Mouse (Mus musculus) common myeloid progenitor, adult 5-6 weeks (primary cell): ENCODE measurements around the gene Nsmce1. TPM values are rescaled to one million over a fixed set of nuclear protein-coding genes. Genes with fewer than 3 reads are reported as not detected.

Source experiments
- ATAC-seq: replicated peaks from 2 replicates; pipeline ENCODE4 v1.8.0; 2016; ENCODE audit warnings: low read depth, mild to moderate bottlenecking, moderate TSS enrichment, inconsistent platforms; ENCODE audit not compliant: poor library complexity, severe bottlenecking
- total RNA-seq: library from RNA; stranded (forward); fragments of 200-1000, 187-1606 nt; gene quantifications from 2 replicates; pipeline ENCODE4 v1.2.3, GENCODE M21; 2017

Nsmce1 gene
- total RNA-seq, 1 experiment from 2014 or later: 99.7 TPM

GRCm38 (mm10) chr7:125444464-125445401, 46.7 kb downstream of the Nsmce1 start, which contains the start of gene Kdm8:
Gene Kdm8 (plus strand): TSS chr7:125444676.
- peak; percentile 92 for ATAC-seq

- ATAC-seq: 0 out of 2 replicates have a peak, but pooled peaks have one; percentile 1
Observed at GRCm38 (mm10) chr7:125444076-125444463, 47.3 kb downstream of the Nsmce1 start.

GRCm38 (mm10) chr7:125442323-125442722, 49.1 kb downstream of the Nsmce1 start:
- no peak for ATAC-seq

- 0 out of 2 replicates have a peak, but pooled peaks have one; percentile 15 for ATAC-seq
Observed at GRCm38 (mm10) chr7:125434666-125435290, 56.6 kb downstream of the Nsmce1 start.

DNA sequence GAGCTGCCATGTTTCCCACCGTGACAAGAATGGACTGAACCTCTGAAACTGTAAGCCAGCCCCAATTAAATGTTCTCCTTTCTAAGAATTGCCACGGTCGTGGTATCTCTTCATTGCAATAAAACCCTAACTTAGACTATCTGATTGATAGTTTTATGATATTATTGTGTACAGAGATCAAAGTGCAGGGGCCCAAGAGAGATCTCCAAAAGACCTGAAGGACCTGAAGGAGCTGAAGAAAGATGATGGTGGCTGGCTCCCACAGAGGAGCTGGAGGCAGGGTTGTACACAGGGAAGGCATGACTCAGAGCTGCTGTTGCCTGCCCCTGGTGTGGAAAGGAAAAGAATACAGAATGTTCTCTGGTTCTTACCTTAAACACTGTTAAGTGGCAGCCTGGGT, 57.5 kb downstream of the Nsmce1 start:
- ATAC-seq: no peak

DNA sequence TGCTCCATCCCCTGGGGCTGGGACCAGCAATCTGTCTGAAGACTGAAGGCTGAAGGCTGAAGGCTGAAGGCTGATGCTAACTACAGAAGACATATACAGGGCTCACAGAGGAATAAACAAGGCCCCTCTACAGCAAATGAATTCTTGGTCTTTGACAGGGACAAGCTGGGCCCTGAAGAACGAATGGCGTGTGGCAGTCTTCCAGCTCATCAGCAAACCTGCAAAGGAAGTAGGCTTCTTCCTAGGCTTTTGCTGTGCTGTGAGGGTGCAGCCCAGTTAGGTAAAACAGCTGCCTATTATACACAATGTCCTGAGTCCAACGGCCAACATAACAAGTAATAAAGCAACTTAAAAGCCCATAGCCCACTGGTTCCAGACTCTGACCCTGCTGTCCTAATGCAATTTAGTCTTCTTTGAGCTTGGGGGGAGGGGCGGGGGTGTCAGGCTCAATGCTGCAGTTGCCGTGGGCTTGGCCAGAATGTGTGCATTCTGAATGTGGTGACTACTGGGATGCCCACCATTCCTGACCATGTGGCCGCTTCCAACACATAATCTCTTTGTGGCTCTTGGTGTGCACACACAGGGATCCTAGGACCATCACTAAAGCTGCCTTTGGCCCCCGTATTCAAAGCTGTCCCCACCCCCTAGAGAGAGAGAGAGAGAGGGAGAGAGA, 61.1 kb downstream of the Nsmce1 start:
- ATAC-seq: no peak

DNA sequence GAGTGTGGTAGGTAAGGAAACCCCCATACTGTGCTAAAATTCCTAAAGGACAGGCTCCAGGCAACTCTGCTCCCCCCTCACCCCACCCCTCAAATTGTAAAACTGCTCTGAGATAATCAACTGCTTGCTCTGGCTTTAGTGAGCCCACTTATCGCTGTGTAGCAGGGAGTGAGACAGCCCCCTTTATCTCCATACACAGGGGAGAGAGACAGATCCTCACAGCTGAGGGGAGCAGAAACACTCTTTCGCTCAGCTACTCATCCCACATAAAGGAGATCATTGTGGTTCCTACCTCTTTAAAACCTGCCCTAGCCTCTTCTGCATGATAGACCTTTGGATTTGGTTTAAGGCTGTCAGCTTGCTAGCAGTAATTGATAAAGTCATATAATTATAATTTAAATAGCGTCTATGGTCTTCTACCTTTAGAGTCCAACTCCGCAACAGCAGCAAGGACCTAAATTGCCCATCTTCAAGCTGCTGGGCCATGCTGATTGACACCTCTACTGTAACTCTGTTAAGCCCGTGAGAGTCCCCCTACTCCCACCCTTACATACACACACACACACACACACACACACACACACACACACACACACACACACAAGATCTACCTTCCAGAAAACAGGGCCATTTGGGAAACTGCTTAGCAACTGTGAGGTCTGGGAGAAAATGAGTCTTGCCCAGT, 62.4 kb downstream of the Nsmce1 start:
- ATAC-seq: peak; percentile 68; the same call in 1 of the 2 replicates

GRCm38 (mm10) chr7:125428381-125428780, 63.0 kb downstream of the Nsmce1 start:
- no peak for ATAC-seq

DNA sequence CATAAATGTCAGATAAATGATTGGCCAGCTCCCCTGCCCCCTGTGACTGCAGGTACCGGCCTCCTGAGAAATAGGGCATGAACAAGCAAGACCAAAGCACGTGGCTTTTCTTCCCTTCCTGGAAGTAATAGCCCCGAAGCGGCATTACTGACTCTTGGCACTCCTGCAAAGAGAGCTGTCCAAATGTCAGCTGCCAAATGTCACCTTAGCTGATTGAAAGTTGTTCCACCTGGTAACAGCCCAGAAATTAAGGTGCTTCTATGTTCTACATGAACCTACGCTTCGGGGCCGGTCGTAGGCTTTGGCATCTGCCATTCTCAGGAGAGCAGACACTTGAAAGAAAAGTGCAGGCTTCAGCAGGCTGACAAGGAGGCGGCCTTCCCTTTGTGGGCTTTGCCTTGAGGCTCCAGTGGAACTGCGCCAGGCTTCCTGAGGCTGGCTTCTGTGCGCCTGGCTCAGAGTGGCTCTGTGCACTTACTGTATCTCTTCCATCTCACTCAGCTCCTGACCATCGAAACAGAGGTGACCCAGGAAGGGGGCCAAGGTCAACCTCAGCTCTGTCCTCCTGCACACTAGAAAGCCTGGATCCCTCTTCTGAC, 63.8 kb downstream of the Nsmce1 start:
- ATAC-seq: no peak

DNA sequence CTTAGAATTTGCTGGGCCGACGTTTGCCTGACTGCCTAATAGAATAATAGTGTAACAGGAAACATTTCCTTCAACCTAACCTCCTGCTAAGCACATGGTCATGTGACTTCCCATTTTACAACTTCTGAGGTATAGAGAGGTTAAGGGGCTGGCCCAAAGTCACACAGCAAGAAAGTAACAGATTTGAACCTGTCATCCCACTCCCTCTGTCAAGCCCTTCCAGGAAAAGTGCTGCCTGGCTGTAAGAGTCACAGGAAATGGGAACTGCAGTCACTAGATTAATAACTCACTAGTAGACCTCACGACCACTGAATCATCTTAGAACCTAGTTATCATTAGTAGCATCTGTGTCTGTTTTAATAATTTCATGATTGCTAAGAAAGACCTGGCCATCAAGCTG, 68.3 kb downstream of the Nsmce1 start:
- ATAC-seq: no peak

DNA sequence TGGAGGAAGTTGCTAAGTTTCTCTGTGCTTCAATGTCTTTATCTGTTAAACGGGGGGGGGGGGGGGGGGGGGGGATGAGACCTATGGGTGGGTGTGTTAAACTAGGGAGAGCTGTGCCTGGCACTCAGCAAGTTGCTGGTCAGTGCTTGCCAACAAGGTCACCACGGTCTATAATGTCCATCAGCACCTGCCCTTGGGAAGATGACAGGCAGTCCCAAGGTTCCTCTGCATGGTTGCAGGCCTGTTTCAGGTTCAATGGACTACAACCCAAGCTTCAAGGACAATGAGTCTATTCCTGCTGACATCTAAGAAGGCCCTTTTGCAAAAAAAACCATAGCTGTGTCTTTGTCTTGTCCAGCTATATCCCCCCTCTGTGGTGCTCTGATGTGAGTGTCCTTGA, 69.5 kb downstream of the Nsmce1 start:
- ATAC-seq: no peak

GRCm38 (mm10) chr7:125420190-125420589, 71.2 kb downstream of the Nsmce1 start:
- ATAC-seq: peak; percentile 76

- ATAC-seq: no peak
Observed at GRCm38 (mm10) chr7:125418413-125418812, 73.0 kb downstream of the Nsmce1 start.

Other genes with a start within 250 kb of the Nsmce1 start
- gene Kdm8, start 46.9 kb downstream of the Nsmce1 start, total RNA-seq: 6.1 and 6.9 TPM in 2 replicates
- 21.2 and 23.0 TPM in 2 replicates for gene Il4ra, start 60.5 kb upstream of the Nsmce1 start, total RNA-seq
- 3.3 TPM in 2 replicates for gene Il21r, start 111.8 kb upstream of the Nsmce1 start, total RNA-seq
- 33.7 and 52.9 TPM in 2 replicates for gene Gtf3c1, start 216.2 kb upstream of the Nsmce1 start, total RNA-seq
- gene D430042O09Rik, start 216.3 kb upstream of the Nsmce1 start, total RNA-seq: 8.6 and 13.2 TPM in 2 replicates